Mouse (Mus musculus) CD4-positive, CD25-positive, alpha-beta regulatory T cell, adult 4 months (primary cell): ENCODE measurements around the gene Gxylt2. TPM values are rescaled to one million over a fixed set of nuclear protein-coding genes. Genes with fewer than 3 reads are reported as not detected.

ENCODE experiments used
- ATAC-seq: one replicate; pipeline ENCODE4 v1.8.0; 2017
- polyA plus RNA-seq, 2 experiments: library from polyadenylated mRNA; unstranded; fragments of 100-300 nt; shearing (Covaris generic); gene quantifications; one replicate each; pipeline ENCODE4 v1.2.1; 2017

The Gxylt2 gene
- polyA plus RNA-seq, 2 experiments from 2014 or later: 0.17 TPM; not detected in 1

- ATAC-seq: no peak
Measured at GRCm38 (mm10) chr6:100802381-100803083, 98.0 kb downstream of the Gxylt2 start.

- ATAC-seq: no peak
Measured at GRCm38 (mm10) chr6:100803250-100803649, 98.7 kb downstream of the Gxylt2 start.

GRCm38 (mm10) chr6:100807187-100807586, 102.7 kb downstream of the Gxylt2 start:
- peak; percentile 93 for ATAC-seq

GRCm38 (mm10) chr6:100807746-100808145, 103.2 kb downstream of the Gxylt2 start:
- ATAC-seq: no peak

GRCm38 (mm10) chr6:100808221-100808778, 103.8 kb downstream of the Gxylt2 start:
- no peak for ATAC-seq

GRCm38 (mm10) chr6:100810117-100810516, 105.6 kb downstream of the Gxylt2 start:
- ATAC-seq: no peak

GRCm38 (mm10) chr6:100811731-100812130, 107.2 kb downstream of the Gxylt2 start:
- ATAC-seq: no peak

- ATAC-seq: no peak
Measured at GRCm38 (mm10) chr6:100821367-100821766, 116.8 kb downstream of the Gxylt2 start.

GRCm38 (mm10) chr6:100823356-100823755, 118.8 kb downstream of the Gxylt2 start:
- ATAC-seq: no peak

GRCm38 (mm10) chr6:100824381-100824965, 119.9 kb downstream of the Gxylt2 start:
- peak; percentile 59 for ATAC-seq

- ATAC-seq: no peak
Measured at GRCm38 (mm10) chr6:100826046-100826445, 121.5 kb downstream of the Gxylt2 start.

- ATAC-seq: no peak
Measured at GRCm38 (mm10) chr6:100828565-100828964, 124.0 kb downstream of the Gxylt2 start.

GRCm38 (mm10) chr6:100829770-100830169, 125.2 kb downstream of the Gxylt2 start:
- no peak for ATAC-seq

GRCm38 (mm10) chr6:100831188-100831587, 126.7 kb downstream of the Gxylt2 start:
- ATAC-seq: no peak

- ATAC-seq: no peak
Measured at GRCm38 (mm10) chr6:100831751-100832150, 127.2 kb downstream of the Gxylt2 start.

GRCm38 (mm10) chr6:100833355-100833754, 128.8 kb downstream of the Gxylt2 start, which contains the start of gene Ppp4r2:
Gene Ppp4r2 (plus strand): TSS chr6:100833622.
- ATAC-seq: peak; percentile 83

- ATAC-seq: peak; percentile 42
Measured at GRCm38 (mm10) chr6:100833811-100834481, 129.4 kb downstream of the Gxylt2 start.

GRCm38 (mm10) chr6:100834489-100835160, 130.1 kb downstream of the Gxylt2 start:
- no peak for ATAC-seq

- ATAC-seq: peak; percentile 68
Measured at GRCm38 (mm10) chr6:100845058-100845457, 140.5 kb downstream of the Gxylt2 start.

- ATAC-seq: no peak
Measured at GRCm38 (mm10) chr6:100847264-100847663, 142.7 kb downstream of the Gxylt2 start.

- ATAC-seq: peak; percentile 62
Measured at GRCm38 (mm10) chr6:100848682-100849375, 144.3 kb downstream of the Gxylt2 start.

- ATAC-seq: no peak
Measured at GRCm38 (mm10) chr6:100850671-100851081, 146.1 kb downstream of the Gxylt2 start.
